ENCODE assay signal across 10 mouse cellular contexts in the genomic region with DNA sequence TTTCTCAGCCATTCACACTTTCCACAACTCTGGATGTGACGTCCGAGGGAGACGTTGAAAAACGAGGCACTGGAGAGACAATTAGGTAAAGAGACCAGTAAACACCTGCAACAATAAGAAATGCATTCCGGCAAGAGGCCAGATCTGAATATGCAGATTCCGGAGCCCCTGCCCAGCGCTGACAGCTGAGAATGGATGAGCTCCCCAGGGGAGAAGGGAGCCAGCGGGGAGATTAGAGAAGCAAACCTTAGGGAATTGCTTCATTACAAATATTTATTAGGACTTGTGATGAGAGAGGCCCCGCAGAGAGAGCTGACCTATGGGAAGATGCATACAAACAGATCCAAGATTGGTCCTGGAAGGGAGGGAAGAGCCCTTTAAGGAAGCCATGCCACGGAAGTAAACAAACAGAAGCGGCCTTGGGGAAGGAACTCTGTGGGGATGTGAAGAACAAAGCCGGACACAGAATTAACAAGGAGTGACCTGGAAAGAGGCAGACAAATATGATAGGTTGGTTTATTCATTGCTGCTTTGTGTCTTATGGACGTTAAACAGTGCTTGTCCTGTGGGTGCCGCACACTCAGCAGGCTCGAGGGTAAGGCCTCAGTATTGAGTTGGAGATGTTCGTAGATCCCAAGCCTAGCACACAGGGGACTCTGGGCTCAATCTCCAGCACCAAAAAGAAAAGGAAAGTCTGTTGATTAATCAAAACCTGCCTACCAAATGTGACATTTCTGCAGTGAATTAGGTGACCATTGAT.
DNase-seq lines count a peak whose midpoint lies in the region; ATAC-seq and TF ChIP-seq lines count a peak whose summit lies in the region.
"Had no signal": no experiment of that assay in that cellular context is flagged by ENCODE, and none has a peak within 500 bp of the region (broad histone marks: within the 10 kb centered on the region; RNA-seq: fewer than 3 reads in every experiment).

No protein-coding gene starts in this region.

- no peak for ATAC-seq in heart, embryonic 11.5 days (replicated peaks; ENCODE audit: insufficient number of reproducible peaks, low FRiP score, low TSS enrichment)
- ATAC-seq in forebrain, embryonic 15.5 days (replicated peaks), result peak; percentile 36; the same call in 1 of the 2 replicates
- ATAC-seq in liver, embryonic 12.5 days, result no peak

- no peak for DNase-seq in heart, postnatal 36 days
- no peak for DNase-seq in frontal cortex, postnatal 10 days (ENCODE audit: low spot score in 2 of 2)
- no peak for DNase-seq in gastrocnemius, postnatal 25 days
- no peak for DNase-seq in right cerebral cortex, postnatal 36 days (ENCODE audit: low spot score in 2 of 2)
- DNase-seq: adrenal gland, postnatal 14 days had no signal

- peak; percentile 56; the same call in 1 of the 2 replicates for TF ChIP-seq EP300 in ES-Bruce4 (IDR thresholded peaks at IDR 0.05; ENCODE audit: insufficient read depth, low read depth, low read length)

- peak overlapping the region; percentile 63 for H3K4me2 ChIP-seq in heart, embryonic 11.5 days
- peak overlapping the region; percentile 23 for H3K4me2 ChIP-seq in forebrain, embryonic 15.5 days (replicated peaks)
- H3K4me2 ChIP-seq in liver, embryonic 12.5 days, result peak overlapping the region; percentile 26; the same call in 1 of the 2 replicates

- peak overlapping the region; percentile 32 for H3K4me3 ChIP-seq in heart, embryonic 11.5 days (ENCODE audit: low read depth, low read length)
- H3K4me3 ChIP-seq in ES-Bruce4 (ENCODE audit: low read depth, low read length), result 0 out of 2 replicates have a peak overlapping the region, but pooled peaks have one; percentile 6
- H3K4me3 ChIP-seq in forebrain, embryonic 15.5 days, result 0 out of 2 replicates have a peak overlapping the region, but pooled peaks have one; percentile 6
- no peak overlapping the region for H3K4me3 ChIP-seq in liver, embryonic 12.5 days
- H3K4me3 ChIP-seq: myocyte had no signal

- peaks cover 2% of the 10 kb centered on the region; the same call in 1 of the 2 replicates for H3K4me1 ChIP-seq in heart, embryonic 11.5 days (ENCODE audit: control insufficient read depth, insufficient read depth, low read length)
- H3K4me1 ChIP-seq in ES-Bruce4 (ENCODE audit: control insufficient read depth, insufficient read depth, low read length), result no peaks in the 10 kb centered on the region
- H3K4me1 ChIP-seq in forebrain, embryonic 15.5 days, result peaks cover 18% of the 10 kb centered on the region
- H3K4me1 ChIP-seq in liver, embryonic 12.5 days, result no peaks in the 10 kb centered on the region

- peak overlapping the region; percentile 56 for H3K9ac ChIP-seq in heart, embryonic 11.5 days (ENCODE audit: low read depth, low read length)
- H3K9ac ChIP-seq in ES-Bruce4 (ENCODE audit: low read depth, poor library complexity, severe bottlenecking), result no peak overlapping the region
- no peak overlapping the region for H3K9ac ChIP-seq in forebrain, embryonic 15.5 days (replicated peaks)
- no peak overlapping the region for H3K9ac ChIP-seq in liver, embryonic 12.5 days

- no peaks in the 10 kb centered on the region for H3K36me3 ChIP-seq in heart, embryonic 11.5 days (ENCODE audit: control insufficient read depth, insufficient read depth, low read length)
- no peaks in the 10 kb centered on the region for H3K36me3 ChIP-seq in ES-Bruce4 (ENCODE audit: control insufficient read depth, insufficient read depth, low read length, poor library complexity, severe bottlenecking)
- no peaks in the 10 kb centered on the region for H3K36me3 ChIP-seq in forebrain, embryonic 15.5 days
- H3K36me3 ChIP-seq in liver, embryonic 12.5 days, result no peaks in the 10 kb centered on the region

- no peak overlapping the region for H3K27ac ChIP-seq in heart, embryonic 11.5 days (ENCODE audit: low read depth, low read length)
- no peak overlapping the region for H3K27ac ChIP-seq in ES-Bruce4 (ENCODE audit: insufficient read depth, low read length)
- no peak overlapping the region for H3K27ac ChIP-seq in forebrain, embryonic 15.5 days (replicated peaks)
- H3K27ac ChIP-seq in liver, embryonic 12.5 days, result no peak overlapping the region

- H3K27me3 ChIP-seq in heart, embryonic 11.5 days (ENCODE audit: control insufficient read depth, insufficient read depth, low read length), result no peaks in the 10 kb centered on the region
- H3K27me3 ChIP-seq in ES-Bruce4 (ENCODE audit: control insufficient read depth, insufficient read depth, low read length, poor library complexity, severe bottlenecking), result 0 out of 2 replicates have a peak, but pooled peaks cover 2% of the 10 kb centered on the region
- H3K27me3 ChIP-seq in forebrain, embryonic 15.5 days, result no peaks in the 10 kb centered on the region
- H3K27me3 ChIP-seq in liver, embryonic 12.5 days (replicated peaks), result no peaks in the 10 kb centered on the region

- TF ChIP-seq CTCF in ES-Bruce4 (IDR thresholded peaks at IDR 0.05; ENCODE audit: low read depth, low read length), result no peak

- intact Hi-C loops in heart, postnatal 36 days (cut with DNase I), result loop anchor here (2.0 to 10.0 kb wide), 3 partner anchors 34 to 832 kb away; no protein-coding TSS in a partner anchor

- no peak for TF ChIP-seq POLR2A in ES-Bruce4 (IDR thresholded peaks at IDR 0.05; ENCODE audit: insufficient read depth, low read length)

- no peaks in the 10 kb centered on the region for H3K9me3 ChIP-seq in heart, embryonic 11.5 days (replicated peaks; ENCODE audit: control insufficient read depth, low read length)
- H3K9me3 ChIP-seq in ES-Bruce4 (replicated peaks; ENCODE audit: control insufficient read depth, insufficient read depth, low read length, poor library complexity, severe bottlenecking), result no peaks in the 10 kb centered on the region
- no peaks in the 10 kb centered on the region for H3K9me3 ChIP-seq in forebrain, embryonic 15.5 days
- H3K9me3 ChIP-seq in liver, embryonic 12.5 days (replicated peaks), result no peaks in the 10 kb centered on the region

- WGBS in heart, embryonic 11.5 days (ENCODE audit: insufficient replicate concordance), result 4% methylated on average over 16 of the region's 16 CpGs
- WGBS in forebrain, embryonic 15.5 days, result 5% methylated on average over 16 of the region's 16 CpGs
- WGBS in liver, embryonic 12.5 days (ENCODE audit: insufficient replicate concordance), result 29% methylated on average over 16 of the region's 16 CpGs
